Mouse (Mus musculus): ENCODE data around the gene Dram2.

The Dram2 gene

DNA sequence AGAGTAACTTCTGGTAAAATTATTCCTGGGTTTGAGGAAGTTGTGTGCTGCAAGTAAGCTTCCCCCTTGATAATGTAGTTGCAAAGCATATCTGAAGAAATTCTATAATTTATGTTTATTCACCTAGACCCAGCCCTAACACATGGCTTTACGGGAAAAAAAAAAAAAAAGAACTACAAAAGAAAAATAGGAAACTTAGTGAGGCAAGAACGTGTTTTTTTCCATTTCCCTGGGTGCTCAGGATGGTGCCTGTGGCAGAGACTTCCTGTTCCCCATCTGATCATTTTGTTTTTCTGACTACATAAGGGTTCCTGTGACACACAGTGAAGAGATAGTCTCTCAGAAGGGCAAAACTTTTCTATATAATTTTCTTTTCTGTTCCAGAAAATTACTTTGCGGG is 25.6 kb downstream of the Dram2 start:
- TF ChIP-seq GATA4 (IDR thresholded peaks at IDR 0.05; ENCODE audit: insufficient replicate concordance, low read length), result no peak

DNA sequence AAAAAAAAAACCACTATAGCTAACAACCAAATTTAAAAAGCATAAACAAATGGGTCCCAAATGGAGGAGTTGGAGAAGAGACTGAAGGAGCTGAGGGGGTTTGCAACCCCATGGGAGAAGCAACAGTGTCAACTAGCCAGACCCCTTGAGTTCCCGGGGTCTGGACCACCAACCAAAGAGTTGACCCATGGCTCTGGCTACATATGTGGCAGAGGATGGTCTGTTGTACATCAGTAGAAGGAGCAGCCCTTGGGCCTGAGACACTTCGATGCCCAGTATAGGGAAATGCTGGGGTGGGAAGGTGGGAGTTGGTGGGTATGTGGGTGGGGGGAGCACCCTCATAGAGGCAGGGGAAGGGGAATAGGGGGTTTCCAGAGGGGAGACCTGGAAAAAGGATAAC is 31.7 kb downstream of the Dram2 start:
- TF ChIP-seq GATA4 (IDR thresholded peaks at IDR 0.05; ENCODE audit: insufficient replicate concordance, low read length), result no peak

DNA sequence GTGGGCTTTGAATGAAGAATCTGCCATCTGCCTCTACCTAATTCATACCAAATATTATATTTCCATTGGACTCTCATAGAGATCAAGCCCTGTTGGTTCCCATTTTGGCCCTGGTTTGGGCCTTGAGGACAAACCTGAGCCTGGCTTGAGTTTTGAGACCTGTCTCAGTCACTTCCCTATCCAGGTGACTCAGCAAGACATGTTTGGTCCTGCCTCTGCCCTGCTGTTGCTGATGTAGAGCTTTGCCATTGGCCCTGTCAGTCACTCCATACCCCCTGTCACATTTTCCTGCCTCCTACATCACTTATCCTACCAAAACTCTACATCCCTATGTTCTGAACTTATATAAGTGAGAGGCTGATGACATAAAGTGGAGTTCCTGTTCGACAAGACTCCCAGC is 70.5 kb downstream of the Dram2 start:
- no peak for TF ChIP-seq GATA4 (IDR thresholded peaks at IDR 0.05; ENCODE audit: insufficient replicate concordance, low read length)
